Mouse (Mus musculus) heart, postnatal 0 days (tissue): Measurements from ENCODE around the gene Cdk2. TPM values are rescaled to one million over a fixed set of nuclear protein-coding genes. Genes with fewer than 3 reads are reported as not detected.

Source experiments
- ATAC-seq: fragments of 200-750 bp; cut with Nextera tagmentation; 2 replicates; pipeline ENCODE4 v1.8.0; 2017; ENCODE audit warnings: low read depth, moderate number of reproducible peaks, moderate library complexity; ENCODE audit not compliant: insufficient read depth
- DNase-seq: peaks from one replicate; pipeline ENCODE4 v3.0.0-alpha.2; 2016; ENCODE audit warnings: low spot score
- H3K27ac ChIP-seq: fragments of 300-500 bp; sonication (generic); 2 replicates; pipeline ENCODE4 v1.5.1; 2014; ENCODE audit warnings: low read depth, mild to moderate bottlenecking
- H3K27me3 ChIP-seq: fragments of 300-500 bp; sonication (generic); 2 replicates; pipeline ENCODE4 v1.6.1; 2014; ENCODE audit warnings: low read length, mixed read lengths; ENCODE audit not compliant: control insufficient read depth, insufficient read depth
- H3K36me3 ChIP-seq: fragments of 300-500 bp; sonication (generic); replicated peaks from 2 replicates; pipeline ENCODE4 v1.6.1; 2014; ENCODE audit warnings: low read length, mixed read lengths; ENCODE audit not compliant: control insufficient read depth, insufficient read depth
- H3K4me1 ChIP-seq: fragments of 300-500 bp; sonication (generic); 2 replicates; pipeline ENCODE4 v1.6.1; 2014; ENCODE audit warnings: antibody characterized with exemption; ENCODE audit not compliant: control insufficient read depth, insufficient read depth
- H3K4me2 ChIP-seq: fragments of 300-500 bp; sonication (generic); 2 replicates; pipeline ENCODE4 v1.6.1; 2014; ENCODE audit warnings: low read depth, mild to moderate bottlenecking, low read length, moderate library complexity
- H3K4me3 ChIP-seq: fragments of 300-500 bp; sonication (generic); 2 replicates; pipeline ENCODE4 v1.5.1; 2014; ENCODE audit warnings: low read depth, low read length
- H3K9ac ChIP-seq: fragments of 300-500 bp; sonication (generic); replicated peaks from 2 replicates; pipeline ENCODE4 v1.6.1; 2014; ENCODE audit warnings: low read depth, low read length, mixed read lengths
- H3K9me3 ChIP-seq: fragments of 300-500 bp; sonication (generic); replicated peaks from 2 replicates; pipeline ENCODE4 v1.6.1; 2016; ENCODE audit warnings: low read length; ENCODE audit not compliant: control insufficient read depth
- CTCF ChIP-seq: IDR thresholded peaks from 2 replicates; pipeline ENCODE4 v1.5.1; 2016; ENCODE audit warnings: antibody characterized with exemption, control low read depth, low read depth
- EP300 ChIP-seq: IDR thresholded peaks from 2 replicates; pipeline ENCODE4 v1.6.1; 2016; ENCODE audit warnings: antibody characterized with exemption, low read depth
- WGBS: fragments of 180-500 bp; shearing (Covaris S2); extraction: QIAGEN DNeasy Blood & Tissue Kit; methylation state at CpG from one replicate; pipeline ENCODE4 v1.1.7; 2014; 5-methylcytosine and 5-hydroxymethylcytosine counted together
- polyA plus RNA-seq: library from polyadenylated mRNA; unstranded; fragments of >200 nt; fragmentation: Nextera tagmentation; extraction: Ambion mirVana; gene quantifications from 2 replicates; pipeline ENCODE4 v1.2.1, GENCODE M21; 2015
- total RNA-seq: library from RNA; depleted of rRNA; stranded (reverse); fragments of >200 nt; gene quantifications from 2 replicates; pipeline ENCODE4 v1.2.3, GENCODE M21; 2014; ENCODE audit warnings: low replicate concordance

The Cdk2 gene
- total and polyA plus RNA-seq, 2 experiments from 2014 or later = 50.9 to 71.8 TPM

DNA sequence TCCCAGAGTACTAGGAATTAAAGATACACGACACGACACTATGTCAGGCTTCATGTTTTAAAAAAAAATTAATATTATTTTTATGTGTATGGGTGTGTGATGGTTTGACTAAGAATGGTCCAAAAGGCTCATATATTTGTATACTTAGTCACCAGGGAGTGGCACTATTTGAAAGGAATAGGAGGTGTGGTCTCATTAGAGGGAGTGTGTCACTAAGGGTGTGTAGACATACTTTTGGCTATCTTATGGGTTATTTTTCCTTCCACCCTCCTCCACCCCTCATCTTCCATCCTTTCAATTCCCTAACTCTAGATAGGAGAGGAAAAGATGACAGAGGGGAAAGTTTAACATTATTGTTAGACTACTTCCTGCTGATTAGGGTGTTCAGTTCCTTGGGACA, 39.0 kb downstream of the Cdk2 start:
- Histone ChIP-seq H3K4me2 (no peak overlapping the region), H3K4me3 (no peak overlapping the region), H3K4me1 (no peaks in the 10 kb centered on the region), H3K27me3 (no peaks in the 10 kb centered on the region), H3K36me3 (no peaks in the 10 kb centered on the region), H3K27ac (no peak overlapping the region), H3K9ac (no peak overlapping the region), H3K9me3 (no peaks in the 10 kb centered on the region)
- WGBS = 94% methylated on average over 2 of the region's 2 CpGs
- ATAC-seq (no peak), DNase-seq (no peak)
- TF ChIP-seq EP300 = no peak
- TF ChIP-seq CTCF = no peak

DNA sequence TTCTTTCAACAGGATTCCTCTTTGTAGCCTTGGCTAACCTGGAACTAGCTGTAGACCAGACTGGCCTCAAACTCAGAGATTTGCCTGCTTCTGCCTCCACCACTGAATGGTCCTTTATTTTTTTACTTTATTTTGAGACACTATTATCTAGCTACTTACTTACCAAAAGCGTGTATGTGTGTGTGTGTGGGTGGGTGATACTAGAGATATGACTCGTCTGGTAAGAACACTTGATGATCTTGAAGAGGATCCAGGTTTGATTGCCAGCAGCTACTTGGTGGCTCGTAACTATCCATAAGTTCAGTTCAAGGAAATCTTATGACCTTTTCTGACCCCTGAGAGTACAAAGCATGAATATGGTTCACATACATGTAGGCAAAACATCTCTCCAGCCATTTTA, 39.5 kb downstream of the Cdk2 start:
- WGBS = 60% methylated on average over 3 of the region's 3 CpGs

DNA sequence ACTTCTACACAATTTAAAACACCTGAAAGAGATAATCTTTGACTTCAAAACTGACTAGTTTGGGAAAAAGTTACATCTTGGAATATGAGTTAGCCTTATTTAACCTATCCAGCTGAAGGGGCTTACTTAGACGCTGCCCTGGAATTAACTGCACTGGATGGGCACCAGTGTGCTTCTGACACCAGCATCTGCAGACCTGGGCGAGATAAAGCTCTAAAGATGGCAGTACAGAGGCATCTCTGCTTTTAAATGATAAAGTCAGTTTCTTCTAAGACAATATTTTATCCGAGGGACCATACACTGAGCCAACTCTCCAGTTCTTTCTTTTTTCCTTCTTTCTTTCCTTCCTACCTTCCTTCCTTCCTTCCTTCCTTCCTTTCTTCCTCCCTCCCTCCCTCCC, 40.0 kb downstream of the Cdk2 start:
- Histone ChIP-seq H3K9ac (no peak overlapping the region), H3K36me3 (no peaks in the 10 kb centered on the region), H3K27ac (no peak overlapping the region), H3K4me2 (no peak overlapping the region), H3K9me3 (no peaks in the 10 kb centered on the region), H3K4me3 (no peak overlapping the region), H3K4me1 (no peaks in the 10 kb centered on the region), H3K27me3 (no peaks in the 10 kb centered on the region)
- no peak for DNase-seq
- no peak for ATAC-seq
- TF ChIP-seq EP300 (no peak), CTCF (no peak)
- 58% methylated on average over 3 of the region's 3 CpGs for WGBS

More for the DNA sequence above, 39.5 kb downstream of the Cdk2 start:
- Histone ChIP-seq H3K9me3 (no peaks in the 10 kb centered on the region), H3K36me3 (no peaks in the 10 kb centered on the region), H3K9ac (no peak overlapping the region), H3K4me2 (no peak overlapping the region), H3K27me3 (no peaks in the 10 kb centered on the region), H3K4me1 (no peaks in the 10 kb centered on the region), H3K27ac (no peak overlapping the region), H3K4me3 (no peak overlapping the region)
- ATAC-seq = no peak
- no peak for TF ChIP-seq CTCF
- no peak for DNase-seq

DNA sequence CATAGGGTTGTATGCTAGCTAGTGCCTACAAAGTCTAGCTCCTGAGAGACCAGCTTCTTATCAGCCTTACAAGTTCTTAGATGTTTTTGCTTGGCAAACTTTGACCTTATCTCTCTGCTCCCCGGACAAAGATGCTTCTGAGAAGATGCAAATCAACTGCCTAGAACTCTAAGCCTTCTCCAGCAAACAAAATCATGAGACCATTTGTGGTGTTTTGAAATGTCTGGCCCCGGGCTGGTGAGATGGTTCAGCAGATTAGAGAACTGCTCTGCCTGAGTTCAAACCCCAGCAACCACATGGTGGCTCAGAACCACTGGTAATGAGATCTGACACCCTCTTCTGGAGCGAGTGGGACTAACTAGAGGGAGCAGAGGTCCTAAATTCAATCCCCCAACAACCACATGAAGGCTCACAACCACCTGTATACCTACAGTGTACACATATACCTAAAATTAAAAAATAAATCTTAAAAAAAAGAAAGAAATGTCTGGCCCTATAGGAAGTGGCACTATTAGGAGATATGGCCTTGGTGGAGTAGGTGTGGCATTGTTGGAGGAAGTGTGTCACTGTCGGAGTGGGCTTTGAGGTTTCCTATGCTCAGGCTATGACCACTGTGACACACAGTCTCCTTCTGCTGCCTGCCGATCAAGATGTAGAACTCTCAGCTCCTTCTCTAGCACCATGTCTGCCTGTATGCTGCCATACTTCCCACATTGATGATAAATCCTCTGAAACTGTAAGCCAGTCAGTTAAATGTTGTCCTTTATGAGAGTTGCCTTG, 41.2 kb downstream of the Cdk2 start:
- Histone ChIP-seq H3K4me2 (no peak overlapping the region), H3K27ac (no peak overlapping the region), H3K36me3 (no peaks in the 10 kb centered on the region), H3K4me3 (no peak overlapping the region), H3K4me1 (no peaks in the 10 kb centered on the region), H3K9ac (no peak overlapping the region), H3K27me3 (no peaks in the 10 kb centered on the region), H3K9me3 (no peaks in the 10 kb centered on the region)
- WGBS = 43% methylated on average over 5 of the region's 5 CpGs
- no peak for TF ChIP-seq CTCF
- no peak for TF ChIP-seq EP300
- ATAC-seq = no peak
- no peak for DNase-seq

DNA sequence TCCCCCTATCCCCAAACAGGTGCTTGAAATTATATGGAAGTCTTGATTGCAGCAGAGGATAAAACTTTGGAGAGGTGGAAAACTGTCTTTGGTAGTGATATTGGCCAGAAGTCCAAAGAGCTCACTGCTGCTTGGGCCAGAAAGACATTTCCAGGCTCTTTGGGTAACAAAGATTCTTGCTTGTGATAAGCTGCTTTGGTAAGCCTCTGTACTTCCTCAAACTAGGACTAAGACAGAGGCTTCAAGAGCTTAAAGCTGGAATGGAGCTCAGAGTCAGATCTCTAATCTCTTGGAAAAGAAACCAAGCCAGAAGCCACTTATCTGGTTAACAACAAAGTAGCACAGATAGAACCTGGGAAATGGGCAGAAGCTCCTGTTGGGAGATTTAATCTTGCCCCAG, 42.4 kb downstream of the Cdk2 start:
- DNase-seq (no peak), ATAC-seq (no peak)
- Histone ChIP-seq H3K4me1 (no peaks in the 10 kb centered on the region), H3K9ac (no peak overlapping the region), H3K36me3 (no peaks in the 10 kb centered on the region), H3K4me3 (no peak overlapping the region), H3K27me3 (no peaks in the 10 kb centered on the region), H3K4me2 (no peak overlapping the region), H3K27ac (no peak overlapping the region), H3K9me3 (no peaks in the 10 kb centered on the region)
- TF ChIP-seq EP300 = no peak
- no peak for TF ChIP-seq CTCF

DNA sequence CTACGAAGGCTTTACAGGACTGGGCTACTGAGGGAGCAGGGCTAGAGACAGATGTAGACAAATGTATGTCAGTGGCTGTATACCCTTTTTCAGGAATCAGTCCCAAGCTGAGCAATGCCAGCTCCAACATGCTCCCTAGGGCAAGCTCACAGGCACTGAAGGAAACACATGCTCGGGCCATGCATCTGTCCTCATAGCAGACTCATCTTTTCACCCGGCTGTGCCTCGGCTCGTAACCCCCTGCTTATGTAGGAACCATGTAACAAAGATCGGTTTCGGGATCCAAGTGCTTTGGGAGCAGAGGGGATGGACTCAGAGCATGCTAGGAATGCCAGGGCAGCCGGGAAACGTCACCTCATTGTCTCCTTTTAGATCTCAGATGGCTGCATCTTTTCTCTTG, 45.3 kb downstream of the Cdk2 start:
- H3K4me3 ChIP-seq = no peak overlapping the region
- no peak overlapping the region for H3K4me2 ChIP-seq
- WGBS = 37% methylated on average over 9 of the region's 9 CpGs
- no peak overlapping the region for H3K9ac ChIP-seq
- H3K4me1 ChIP-seq = no peaks in the 10 kb centered on the region
- no peaks in the 10 kb centered on the region for H3K27me3 ChIP-seq
- ATAC-seq (no peak), DNase-seq (no peak)
- no peak overlapping the region for H3K27ac ChIP-seq
- TF ChIP-seq EP300 = no peak
- no peak for TF ChIP-seq CTCF
- no peaks in the 10 kb centered on the region for H3K9me3 ChIP-seq
- H3K36me3 ChIP-seq = no peaks in the 10 kb centered on the region
